Mouse (Mus musculus): Measurements from ENCODE around the gene Fance.

- TF ChIP-seq POLR2A (IDR thresholded peaks at IDR 0.05; ENCODE audit: extremely low read depth, insufficient read depth, low read length): no peak
- TF ChIP-seq CTCF (IDR thresholded peaks at IDR 0.05; ENCODE audit: extremely low read depth, insufficient read depth, low read length): no peak
Measured at GRCm38 (mm10) chr17:28349901-28350465, 36.7 kb downstream of the Fance start.
